Comparison of ENCODE assay signal across 11 mouse cellular contexts in genomic region chr17:88316213-88316967, GRCm38 (mm10).
DNase-seq lines count a peak whose midpoint lies in the region; ATAC-seq lines count a peak whose summit lies in the region.
"Had no signal": no experiment of that assay in that cellular context is flagged by ENCODE, and none has a peak within 500 bp of the region (broad histone marks: within the 10 kb centered on the region; RNA-seq: fewer than 3 reads in every experiment).

No protein-coding gene starts in this region.

- peaks cover 9% of the 10 kb centered on the region for H3K27me3 ChIP-seq in hindbrain, embryonic 10.5 days (ENCODE audit: insufficient read depth, poor library complexity, severe bottlenecking)
- peaks cover 1% of the 10 kb centered on the region; the same call in 1 of the 2 replicates for H3K27me3 ChIP-seq in neural tube, embryonic 13.5 days

- DNase-seq in frontal cortex, postnatal 10 days (ENCODE audit: low spot score in 2 of 2), result peak; percentile 20 to 22
- DNase-seq in frontal cortex, postnatal 36 days (ENCODE audit: low spot score in 2 of 2), result no peak
- DNase-seq in hindbrain, embryonic 10.5 days (ENCODE audit: low spot score), result peak; percentile 22
- no peak for DNase-seq in kidney, postnatal 25 days
- no peak for DNase-seq in left cerebral cortex, postnatal 36 days (ENCODE audit: low spot score in 2 of 2)
- DNase-seq: gastrocnemius, adult 2 months; spleen, adult 18-20 months had no signal

- no peaks in the 10 kb centered on the region; the same call in 1 of the 2 replicates for H3K9me3 ChIP-seq in hindbrain, embryonic 10.5 days
- H3K9me3 ChIP-seq in neural tube, embryonic 13.5 days, result no peaks in the 10 kb centered on the region

- intact Hi-C loops in left cerebral cortex, postnatal 36 days (cut with DNase I), result no loop called here

- H3K36me3 ChIP-seq in hindbrain, embryonic 10.5 days, result no peaks in the 10 kb centered on the region
- no peaks in the 10 kb centered on the region for H3K36me3 ChIP-seq in neural tube, embryonic 13.5 days

- ATAC-seq in CD4-positive, CD25-positive, alpha-beta regulatory T cell, adult 4 months, result peak; percentile 53
- peak; percentile 93 for ATAC-seq in neural tube, embryonic 13.5 days (ENCODE audit: low read depth)
- no peak for ATAC-seq in granulocyte monocyte progenitor cell, adult 5-6 weeks (replicated peaks; ENCODE audit: poor library complexity, severe bottlenecking)

- H3K4me2 ChIP-seq in neural tube, embryonic 13.5 days, result no peak overlapping the region
- H3K4me2 ChIP-seq: liver, embryonic 11.5 days had no signal

- no peak overlapping the region for H3K9ac ChIP-seq in neural tube, embryonic 13.5 days

- WGBS in hindbrain, embryonic 10.5 days, result 72% methylated on average over 15 of the region's 15 CpGs
- WGBS in neural tube, embryonic 13.5 days, result 54% methylated on average over 15 of the region's 15 CpGs

- no peak overlapping the region for H3K4me3 ChIP-seq in hindbrain, embryonic 10.5 days
- H3K4me3 ChIP-seq in neural tube, embryonic 13.5 days, result no peak overlapping the region
- H3K4me3 ChIP-seq: gastrocnemius, adult 2 months had no signal

- 0 out of 2 replicates have a peak overlapping the region, but pooled peaks have one; percentile 50 for H3K27ac ChIP-seq in hindbrain, embryonic 10.5 days
- peak overlapping the region; percentile 64 for H3K27ac ChIP-seq in neural tube, embryonic 13.5 days (replicated peaks)
- H3K27ac ChIP-seq: gastrocnemius, adult 2 months had no signal

- peaks cover 8% of the 10 kb centered on the region for H3K4me1 ChIP-seq in hindbrain, embryonic 10.5 days (replicated peaks)
- H3K4me1 ChIP-seq in neural tube, embryonic 13.5 days (replicated peaks), result no peaks in the 10 kb centered on the region

Comparison
In these comparisons a context has a peak if more than half of its experiments do, and no peak if none do; other contexts are left out.
1. DNase-seq: peak in frontal cortex, postnatal 10 days (2 of 2) and hindbrain, embryonic 10.5 days (single experiment); none in frontal cortex, postnatal 36 days (0 of 2), kidney, postnatal 25 days (0 of 2) and left cerebral cortex, postnatal 36 days (0 of 2).